Mouse (Mus musculus) testis, adult 2 months (tissue): ENCODE data around the gene Zfp541.

Experiments used
- CTCF ChIP-seq: fragments of 200-500 bp; IDR thresholded peaks from 2 replicates; pipeline ENCODE4 v1.5.1; 2012; ENCODE audit warnings: low read depth, mild to moderate bottlenecking, inconsistent platforms, low read length, moderate library complexity; ENCODE audit not compliant: control insufficient read depth, insufficient read depth, insufficient replicate concordance
- POLR2A ChIP-seq: fragments of 200-500 bp; IDR thresholded peaks from 2 replicates; pipeline ENCODE4 v1.6.1; 2012; ENCODE audit warnings: low read depth, mild to moderate bottlenecking, inconsistent platforms, low read length, moderate library complexity; ENCODE audit not compliant: control insufficient read depth

GRCm38 (mm10) chr7:16133691-16134090, 72.1 kb downstream of the Zfp541 start:
- no peak for TF ChIP-seq CTCF
- TF ChIP-seq POLR2A, result no peak
